ENCODE assay signal across 28 mouse cellular contexts in the genomic region with DNA sequence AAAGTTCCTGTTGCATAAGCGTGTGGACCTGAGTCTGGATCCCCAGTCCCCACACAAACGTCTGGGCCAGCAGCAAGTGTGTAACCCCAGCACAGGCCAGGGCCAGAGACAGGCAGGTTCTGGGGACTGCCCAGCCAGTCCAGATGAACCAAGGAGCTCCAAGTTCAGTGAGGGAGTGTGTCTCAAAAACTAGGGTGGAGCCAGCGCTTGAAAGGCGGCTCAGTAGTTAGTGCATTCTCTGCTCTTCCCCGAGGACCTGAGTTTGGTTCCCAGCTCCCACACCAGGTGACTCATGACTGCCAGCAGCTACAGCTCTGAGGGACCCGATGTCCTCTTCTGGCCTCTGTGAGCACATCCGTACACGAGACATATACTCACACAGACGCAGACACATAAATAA. TPM values are rescaled to one million over a fixed set of nuclear protein-coding genes. Genes with fewer than 3 reads are reported as not detected.
A peak's percentile ranks its signal among the peaks of the same experiment; 100 is the strongest.
DNase-seq lines count a peak whose midpoint lies in the region; ATAC-seq lines count a peak whose summit lies in the region.
"Had no signal": no experiment of that assay in that cellular context is flagged by ENCODE, and none has a peak within 500 bp of the region (broad histone marks: within the 10 kb centered on the region; RNA-seq: fewer than 3 reads in every experiment).

No protein-coding gene starts in this region.

- no peak overlapping the region for H3K27ac ChIP-seq in heart, embryonic 11.5 days (ENCODE audit: low read depth, low read length)

- no peak for ATAC-seq in heart, embryonic 11.5 days (replicated peaks; ENCODE audit: insufficient number of reproducible peaks, low FRiP score, low TSS enrichment)
- ATAC-seq: activated CD4-positive, CD25-positive, alpha-beta regulatory T cell, adult 4 months; CD4-positive, CD25-positive, alpha-beta regulatory T cell, adult 4 months; Patski had no signal

- H3K9ac ChIP-seq in heart, embryonic 11.5 days (ENCODE audit: low read depth, low read length), result no peak overlapping the region

- H3K4me3 ChIP-seq in heart, embryonic 11.5 days (ENCODE audit: low read depth, low read length), result no peak overlapping the region

- H3K36me3 ChIP-seq in heart, embryonic 11.5 days (ENCODE audit: control insufficient read depth, insufficient read depth, low read length), result no peaks in the 10 kb centered on the region
- H3K36me3 ChIP-seq: G1E had no signal

- peaks cover 8% of the 10 kb centered on the region; the same call in 1 of the 2 replicates for H3K4me1 ChIP-seq in heart, embryonic 11.5 days (ENCODE audit: control insufficient read depth, insufficient read depth, low read length)

- H3K4me2 ChIP-seq in heart, embryonic 11.5 days, result no peak overlapping the region

- WGBS in heart, embryonic 11.5 days (ENCODE audit: insufficient replicate concordance), result 85% methylated on average over 9 of the region's 9 CpGs

- DNase-seq in adrenal gland, postnatal 14 days, result peak; percentile 1
- no peak for DNase-seq in adrenal gland, postnatal 4 days (ENCODE audit: low spot score in 2 of 2)
- peak; percentile 1 for DNase-seq in gastrocnemius, postnatal 14 days
- no peak for DNase-seq in gastrocnemius, adult 18-20 months (ENCODE audit: low spot score)
- DNase-seq in heart, adult 11 months, result peak; percentile 88
- peak; percentile 31 for DNase-seq in testis, postnatal 10 days (ENCODE audit: low spot score)
- no peak for DNase-seq in testis, postnatal 14 days (ENCODE audit: low spot score)
- DNase-seq: adrenal gland, adult 2 months; adrenal gland, adult 8-10 months; adrenal gland, postnatal 10 days; adrenal gland, postnatal 25 days; adrenal gland, postnatal 36 days; B cell, adult 2 months; cerebellum, adult 11 months; cerebellum, adult 11-12 months; cerebellum, adult 18-20 months; cerebellum, adult 2 months had no signal

- intact Hi-C loops in gastrocnemius, postnatal 14 days (cut with DNase I; ENCODE audit: low total_unique reads), result no loop called here

- H3K27me3 ChIP-seq in heart, embryonic 11.5 days (ENCODE audit: control insufficient read depth, insufficient read depth, low read length), result no peaks in the 10 kb centered on the region

- no peaks in the 10 kb centered on the region for H3K9me3 ChIP-seq in heart, embryonic 11.5 days (replicated peaks; ENCODE audit: control insufficient read depth, low read length)
- H3K9me3 ChIP-seq: G1E had no signal

RNA-seq across cellular contexts. Expression of a gene that starts 6.4 kb away (rescaled TPM):
- total RNA-seq in adrenal gland, postnatal 14 days (2021), result not detected in 2 replicates
- under 1 TPM; 0.11 to 0.25 TPM for total RNA-seq in adrenal gland, postnatal 4 days (2021)
- total RNA-seq in gastrocnemius, postnatal 14 days (2021), result not detected
- total RNA-seq in gastrocnemius, adult 18-20 months (2021), result not detected
- polyA plus RNA-seq in heart, embryonic 11.5 days (2014; fragmentation: Nextera tagmentation; extraction: Ambion mirVana), result 0.13 and 0.27 TPM in 2 replicates
- total RNA-seq: adrenal gland, adult 18-20 months; adrenal gland, adult 8-10 months; adrenal gland, postnatal 10 days; adrenal gland, postnatal 25 days; adrenal gland, postnatal 36 days; CH12.LX; MEL had no signal
- polyA plus RNA-seq: activated CD4-positive, CD25-positive, alpha-beta regulatory T cell, adult 4 months; C2C12; CD4-positive, CD25-positive, alpha-beta regulatory T cell, adult 4 months; cerebellum, adult 2 months; G1E had no signal

RNA-seq across cellular contexts. Expression of a gene that starts 26.5 kb away (rescaled TPM):
- 0.45 TPM in 1 of 2 replicates, not detected in the other for total RNA-seq in adrenal gland, postnatal 14 days (2021)
- not detected for total RNA-seq in adrenal gland, postnatal 4 days (2021)
- not detected for total RNA-seq in gastrocnemius, postnatal 14 days (2021)
- not detected for total RNA-seq in gastrocnemius, adult 18-20 months (2021)
- polyA plus RNA-seq in heart, embryonic 11.5 days (2014; fragmentation: Nextera tagmentation; extraction: Ambion mirVana), result 0.35 and 0.40 TPM in 2 replicates
- total RNA-seq: adrenal gland, adult 18-20 months; adrenal gland, postnatal 25 days; CH12.LX; MEL had no signal
- polyA plus RNA-seq: activated CD4-positive, CD25-positive, alpha-beta regulatory T cell, adult 4 months; C2C12; CD4-positive, CD25-positive, alpha-beta regulatory T cell, adult 4 months; G1E had no signal

RNA-seq across cellular contexts. Expression of a gene that starts 34.6 kb away (rescaled TPM):
- not detected in 2 replicates for total RNA-seq in adrenal gland, postnatal 14 days (2021)
- total RNA-seq in adrenal gland, postnatal 4 days (2021), result not detected
- total RNA-seq in gastrocnemius, postnatal 14 days (2021), result not detected
- not detected for total RNA-seq in gastrocnemius, adult 18-20 months (2021)
- not detected in 2 replicates for polyA plus RNA-seq in heart, embryonic 11.5 days (2014; fragmentation: Nextera tagmentation; extraction: Ambion mirVana)
- total RNA-seq: adrenal gland, adult 18-20 months; adrenal gland, adult 2 months; adrenal gland, adult 8-10 months; adrenal gland, postnatal 10 days; adrenal gland, postnatal 25 days; adrenal gland, postnatal 36 days; CH12.LX; ES-E14; G1E; MEL had no signal
- polyA plus RNA-seq: activated CD4-positive, CD25-positive, alpha-beta regulatory T cell, adult 4 months; adrenal gland, adult 2 months; brain, embryonic 14.5 days; C2C12; CD4-positive, CD25-positive, alpha-beta regulatory T cell, adult 4 months; G1E; Patski had no signal

RNA-seq across cellular contexts. Expression of a gene that starts 54.4 kb away (rescaled TPM):
- total RNA-seq in adrenal gland, postnatal 14 days (2021), result not detected in 2 replicates
- not detected for total RNA-seq in adrenal gland, postnatal 4 days (2021)
- total RNA-seq in gastrocnemius, postnatal 14 days (2021), result not detected
- not detected for total RNA-seq in gastrocnemius, adult 18-20 months (2021)
- not detected in 2 replicates for polyA plus RNA-seq in heart, embryonic 11.5 days (2014; fragmentation: Nextera tagmentation; extraction: Ambion mirVana)
- total RNA-seq: adrenal gland, adult 2 months; adrenal gland, adult 8-10 months; adrenal gland, postnatal 10 days; adrenal gland, postnatal 25 days; adrenal gland, postnatal 36 days; CH12.LX; ES-E14; G1E; MEL had no signal
- polyA plus RNA-seq: activated CD4-positive, CD25-positive, alpha-beta regulatory T cell, adult 4 months; adrenal gland, adult 2 months; brain, embryonic 14.5 days; C2C12; CD4-positive, CD25-positive, alpha-beta regulatory T cell, adult 4 months; cerebellum, adult 2 months; G1E; Patski had no signal

Comparison
In these comparisons a context has a peak if more than half of its experiments do, and no peak if none do; other contexts are left out.
1. DNase-seq: peak in adrenal gland, postnatal 14 days (single experiment), gastrocnemius, postnatal 14 days (single experiment), heart, adult 11 months (single experiment) and testis, postnatal 10 days (single experiment); none in adrenal gland, postnatal 4 days (0 of 2), gastrocnemius, adult 18-20 months (single experiment) and testis, postnatal 14 days (single experiment).